Mouse (Mus musculus): ENCODE results near the gene Gm17490. TPM values are rescaled to one million over a fixed set of nuclear protein-coding genes. Genes with fewer than 3 reads are reported as not detected.

Gm17490 gene
- polyA plus RNA-seq (2015; fragmentation: Nextera tagmentation; extraction: Ambion mirVana): not detected in 2 replicates

GRCm38 (mm10) chr2:11625890-11626289 lies at the start of gene Gm17490:
Gm17490 (minus strand) TSS chr2:11626264.
- Histone ChIP-seq H3K9ac (no peak within 1 kb of the TSS), H3K4me2 (no peak within 1 kb of the TSS), H3K4me3 (no peak within 1 kb of the TSS), H3K36me3 (no peaks in the 10 kb centered on the region), H3K27ac (no peak within 1 kb of the TSS), H3K4me1 (replicated peaks) (no peaks in the 10 kb centered on the region), H3K27me3 (no peaks in the 10 kb centered on the region), H3K9me3 (replicated peaks) (no peaks in the 10 kb centered on the region)
- no peak for ATAC-seq (replicated peaks; ENCODE audit: insufficient number of reproducible peaks, insufficient read depth, low FRiP score, low read depth)
- 84% methylated on average over 5 of the region's 5 CpGs for WGBS

- Histone ChIP-seq H3K9me3 (replicated peaks) (no peaks in the 10 kb centered on the region), H3K27me3 (no peaks in the 10 kb centered on the region), H3K4me2 (no peak overlapping the region), H3K36me3 (no peaks in the 10 kb centered on the region), H3K4me3 (no peak overlapping the region), H3K4me1 (replicated peaks) (no peaks in the 10 kb centered on the region), H3K9ac (no peak overlapping the region), H3K27ac (no peak overlapping the region)
- ATAC-seq (replicated peaks; ENCODE audit: insufficient number of reproducible peaks, insufficient read depth, low FRiP score, low read depth): no peak
- WGBS: 18% methylated on average over 3 of the region's 3 CpGs
Measured at GRCm38 (mm10) chr2:11672144-11672543, 46.1 kb upstream of the Gm17490 start.

- 76% methylated on average over 3 of the region's 3 CpGs for WGBS
- H3K9ac ChIP-seq: no peak overlapping the region
- H3K36me3 ChIP-seq: no peaks in the 10 kb centered on the region
- H3K4me1 ChIP-seq (replicated peaks): no peaks in the 10 kb centered on the region
- H3K27me3 ChIP-seq: no peaks in the 10 kb centered on the region
- no peak for ATAC-seq (replicated peaks; ENCODE audit: insufficient number of reproducible peaks, insufficient read depth, low FRiP score, low read depth)
- no peak overlapping the region for H3K4me2 ChIP-seq
- no peak overlapping the region for H3K27ac ChIP-seq
- no peaks in the 10 kb centered on the region for H3K9me3 ChIP-seq (replicated peaks)
- no peak overlapping the region for H3K4me3 ChIP-seq
Measured at GRCm38 (mm10) chr2:11665326-11665725, 39.3 kb upstream of the Gm17490 start.

- H3K27ac ChIP-seq: no peak overlapping the region
- WGBS: 78% methylated on average over 4 of the region's 4 CpGs
Measured at GRCm38 (mm10) chr2:11664806-11665205, 38.7 kb upstream of the Gm17490 start.

GRCm38 (mm10) chr2:11664367-11664766 lies 38.3 kb upstream of the Gm17490 start:
- peak; percentile 47; the same call in 1 of the 2 replicates for ATAC-seq (replicated peaks; ENCODE audit: insufficient number of reproducible peaks, insufficient read depth, low FRiP score, low read depth)
- Histone ChIP-seq H3K4me1 (replicated peaks) (no peaks in the 10 kb centered on the region), H3K27ac (no peak overlapping the region), H3K27me3 (no peaks in the 10 kb centered on the region), H3K4me3 (peak overlapping the region; percentile 20), H3K4me2 (peak overlapping the region; percentile 56), H3K9ac (no peak overlapping the region), H3K36me3 (no peaks in the 10 kb centered on the region), H3K9me3 (replicated peaks) (no peaks in the 10 kb centered on the region)
- WGBS: 44% methylated on average over 6 of the region's 6 CpGs

More at GRCm38 (mm10) chr2:11664806-11665205, 38.7 kb upstream of the Gm17490 start:
- H3K4me1 ChIP-seq (replicated peaks): no peaks in the 10 kb centered on the region
- H3K9me3 ChIP-seq (replicated peaks): no peaks in the 10 kb centered on the region
- no peak overlapping the region for H3K4me3 ChIP-seq
- H3K27me3 ChIP-seq: no peaks in the 10 kb centered on the region
- no peaks in the 10 kb centered on the region for H3K36me3 ChIP-seq
- ATAC-seq (replicated peaks; ENCODE audit: insufficient number of reproducible peaks, insufficient read depth, low FRiP score, low read depth): no peak
- H3K4me2 ChIP-seq: no peak overlapping the region
- H3K9ac ChIP-seq: no peak overlapping the region

GRCm38 (mm10) chr2:11663961-11664360 lies 37.9 kb upstream of the Gm17490 start:
- Histone ChIP-seq H3K4me2 (peak overlapping the region; percentile 56), H3K9me3 (replicated peaks) (no peaks in the 10 kb centered on the region), H3K36me3 (no peaks in the 10 kb centered on the region), H3K9ac (no peak overlapping the region), H3K4me3 (peak overlapping the region; percentile 20), H3K27me3 (no peaks in the 10 kb centered on the region), H3K27ac (no peak overlapping the region), H3K4me1 (replicated peaks) (no peaks in the 10 kb centered on the region)
- 5% methylated on average over 10 of the region's 10 CpGs for WGBS
- 0 out of 2 replicates have a peak, but pooled peaks have one; percentile 58 for ATAC-seq (replicated peaks; ENCODE audit: insufficient number of reproducible peaks, insufficient read depth, low FRiP score, low read depth)

GRCm38 (mm10) chr2:11662907-11663230 lies 36.8 kb upstream of the Gm17490 start:
- no peaks in the 10 kb centered on the region for H3K9me3 ChIP-seq (replicated peaks)
- 87% methylated on average over 1 of the region's 1 CpGs for WGBS
- H3K27me3 ChIP-seq: no peaks in the 10 kb centered on the region
- no peaks in the 10 kb centered on the region for H3K4me1 ChIP-seq (replicated peaks)
- no peaks in the 10 kb centered on the region for H3K36me3 ChIP-seq
- H3K4me2 ChIP-seq: no peak overlapping the region
- H3K4me3 ChIP-seq: no peak overlapping the region
- H3K9ac ChIP-seq: no peak overlapping the region
- no peak overlapping the region for H3K27ac ChIP-seq
- ATAC-seq (replicated peaks; ENCODE audit: insufficient number of reproducible peaks, insufficient read depth, low FRiP score, low read depth): no peak

- H3K27ac ChIP-seq: no peak overlapping the region
- H3K9ac ChIP-seq: no peak overlapping the region
- no peak overlapping the region for H3K4me3 ChIP-seq
- 74% methylated on average over 6 of the region's 6 CpGs for WGBS
- no peaks in the 10 kb centered on the region for H3K9me3 ChIP-seq (replicated peaks)
- ATAC-seq (replicated peaks; ENCODE audit: insufficient number of reproducible peaks, insufficient read depth, low FRiP score, low read depth): no peak
- H3K4me2 ChIP-seq: no peak overlapping the region
- H3K27me3 ChIP-seq: no peaks in the 10 kb centered on the region
- H3K36me3 ChIP-seq: no peaks in the 10 kb centered on the region
- H3K4me1 ChIP-seq (replicated peaks): no peaks in the 10 kb centered on the region
Measured at GRCm38 (mm10) chr2:11662143-11662906, 36.3 kb upstream of the Gm17490 start.

- ATAC-seq (replicated peaks; ENCODE audit: insufficient number of reproducible peaks, insufficient read depth, low FRiP score, low read depth): no peak
- H3K27ac ChIP-seq: no peak overlapping the region
- WGBS: 22% methylated on average over 2 of the region's 2 CpGs
Measured at GRCm38 (mm10) chr2:11659263-11659662, 33.2 kb upstream of the Gm17490 start.

GRCm38 (mm10) chr2:11657581-11657980 lies 31.5 kb upstream of the Gm17490 start:
- no peaks in the 10 kb centered on the region for H3K9me3 ChIP-seq (replicated peaks)
- H3K27ac ChIP-seq: no peak overlapping the region
- H3K4me3 ChIP-seq: no peak overlapping the region
- H3K4me1 ChIP-seq (replicated peaks): 0 out of 2 replicates have a peak, but pooled peaks cover 3% of the 10 kb centered on the region
- H3K9ac ChIP-seq: no peak overlapping the region
- H3K4me2 ChIP-seq: no peak overlapping the region
- WGBS: 79% methylated on average over 2 of the region's 2 CpGs
- H3K27me3 ChIP-seq: no peaks in the 10 kb centered on the region
- no peak for ATAC-seq (replicated peaks; ENCODE audit: insufficient number of reproducible peaks, insufficient read depth, low FRiP score, low read depth)
- H3K36me3 ChIP-seq: no peaks in the 10 kb centered on the region

More at GRCm38 (mm10) chr2:11659263-11659662, 33.2 kb upstream of the Gm17490 start:
- H3K36me3 ChIP-seq: no peaks in the 10 kb centered on the region
- H3K27me3 ChIP-seq: no peaks in the 10 kb centered on the region
- no peak overlapping the region for H3K9ac ChIP-seq
- no peak overlapping the region for H3K4me3 ChIP-seq
- no peak overlapping the region for H3K4me2 ChIP-seq
- H3K4me1 ChIP-seq (replicated peaks): no peaks in the 10 kb centered on the region
- H3K9me3 ChIP-seq (replicated peaks): no peaks in the 10 kb centered on the region

GRCm38 (mm10) chr2:11654990-11655931 lies 29.2 kb upstream of the Gm17490 start:
- H3K27me3 ChIP-seq: no peaks in the 10 kb centered on the region
- H3K36me3 ChIP-seq: no peaks in the 10 kb centered on the region
- H3K27ac ChIP-seq: no peak overlapping the region
- H3K9ac ChIP-seq: no peak overlapping the region
- H3K4me1 ChIP-seq (replicated peaks): 0 out of 2 replicates have a peak, but pooled peaks cover 3% of the 10 kb centered on the region
- H3K4me2 ChIP-seq: no peak overlapping the region
- WGBS: 48% methylated on average over 9 of the region's 9 CpGs
- H3K9me3 ChIP-seq (replicated peaks): no peaks in the 10 kb centered on the region
- no peak overlapping the region for H3K4me3 ChIP-seq
- ATAC-seq (replicated peaks; ENCODE audit: insufficient number of reproducible peaks, insufficient read depth, low FRiP score, low read depth): no peak

Data from heart, embryonic 15.5 days (tissue).